Mouse (Mus musculus) cerebellum, postnatal 4 days (tissue): ENCODE measurements around the gene Chp2.

Experiments
- DNase-seq, 2 experiments: peaks; one replicate each; pipeline ENCODE4 v3.0.0; 2022; ENCODE audit warnings: low spot score in 2 of 2, mixed read lengths in 1 of 2

The Chp2 gene

DNA sequence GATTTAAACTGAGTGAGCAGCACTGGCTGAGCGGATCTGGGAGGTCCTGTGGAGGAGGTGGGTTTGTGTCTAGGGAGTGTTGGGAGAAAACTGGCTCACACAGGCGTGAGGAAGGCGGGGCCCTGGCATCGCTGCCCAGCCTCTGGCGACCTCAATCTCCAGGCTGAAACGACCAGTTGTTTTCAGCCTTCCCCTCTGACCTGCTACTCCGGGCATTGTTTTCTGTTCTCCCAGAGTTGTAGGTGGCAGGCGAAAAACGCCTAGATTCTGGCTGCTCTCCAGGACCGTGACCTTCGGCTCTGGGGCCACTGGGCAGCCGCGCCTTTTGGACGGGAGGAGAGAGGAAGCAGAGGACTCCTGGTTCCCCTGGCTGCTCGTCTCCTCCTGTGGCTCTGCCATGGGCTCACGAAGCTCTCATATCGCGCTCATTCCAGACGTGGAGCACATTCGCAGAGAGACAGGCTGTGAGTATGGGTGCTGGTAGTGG, at the start of gene Chp2:
Chp2 (plus strand) TSS at position 182 of the 487 bp plus-strand sequence.
- DNase-seq, result no peak

DNA sequence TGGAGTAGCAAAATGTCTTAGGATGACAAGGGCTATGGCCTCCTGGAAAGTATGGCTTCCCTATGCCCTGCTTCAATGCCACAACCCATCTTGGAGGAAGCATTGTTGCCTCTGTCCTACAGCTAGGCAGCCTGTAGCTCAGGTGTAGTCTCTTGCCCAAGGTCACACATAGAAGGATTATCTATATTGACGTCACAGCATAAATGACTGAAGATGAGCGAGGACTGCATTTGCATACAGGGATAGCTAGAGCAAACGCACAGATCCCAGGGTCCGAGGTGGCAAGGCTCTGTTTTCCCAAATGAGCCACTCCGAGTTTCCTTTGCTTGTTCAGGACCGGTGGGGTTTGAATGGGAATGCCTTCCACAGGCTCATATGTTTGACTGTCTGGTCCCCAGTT, 48.6 kb upstream of the Chp2 start:
- no peak for DNase-seq

DNA sequence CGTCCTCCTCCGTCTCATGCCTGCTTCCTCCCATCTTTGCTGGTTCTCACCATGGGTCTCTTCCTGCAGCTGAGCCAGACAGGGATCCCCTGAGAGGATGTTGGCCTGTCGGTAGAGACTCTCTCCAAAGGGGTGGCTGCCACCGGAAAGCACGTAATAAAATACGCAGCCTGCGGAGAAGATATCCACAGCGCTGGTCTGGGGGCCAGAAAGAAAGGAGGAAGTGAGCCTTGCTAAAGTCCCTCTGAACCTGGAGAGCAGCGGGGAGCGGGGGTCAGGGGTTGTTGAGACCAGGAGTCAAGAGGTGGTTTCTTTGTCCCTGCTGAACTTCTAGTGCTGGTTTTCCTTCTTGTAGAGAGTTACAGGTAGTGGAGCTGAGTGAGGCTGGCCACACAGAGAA, 47.7 kb upstream of the Chp2 start:
- DNase-seq, result no peak

DNA sequence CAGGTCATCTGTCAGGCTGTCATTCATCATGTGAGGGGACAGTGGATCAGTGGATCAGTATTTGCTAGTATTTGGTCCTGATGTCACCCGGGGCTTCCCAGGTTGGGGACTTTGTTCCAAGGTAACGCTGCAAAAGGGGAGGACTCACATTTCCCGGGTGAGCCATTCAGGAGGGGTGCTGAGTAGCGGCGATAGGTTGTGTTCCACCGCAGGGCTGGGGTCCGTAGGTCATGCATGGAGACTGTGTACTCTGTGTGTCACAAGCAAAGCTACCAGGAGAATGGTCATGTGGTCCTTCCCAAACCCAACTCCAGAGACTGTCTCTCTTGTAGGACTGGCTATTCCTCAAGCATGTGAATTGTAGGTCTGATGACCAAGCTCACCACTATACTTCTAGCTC, 38.6 kb upstream of the Chp2 start:
- DNase-seq, result no peak

DNA sequence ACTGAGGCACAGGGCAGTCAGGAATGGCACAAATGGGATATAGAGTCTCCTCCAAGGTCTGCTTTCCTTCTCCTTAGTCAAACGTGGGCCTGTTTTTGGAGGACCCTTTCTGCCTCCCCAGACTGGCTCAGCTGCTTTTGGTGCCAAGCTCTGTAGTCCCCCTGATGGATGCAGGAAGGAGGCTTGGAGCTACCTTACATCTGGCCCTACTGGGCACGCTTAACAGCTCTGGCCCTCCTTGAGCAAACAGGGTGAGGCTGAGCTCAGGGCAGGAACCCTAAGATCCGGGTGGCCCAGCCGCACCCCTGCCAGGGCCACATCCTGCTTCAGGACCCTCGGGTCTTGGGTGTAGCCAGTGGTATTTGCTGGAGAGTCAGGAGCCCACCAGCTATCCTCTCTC, 34.7 kb upstream of the Chp2 start:
- no peak for DNase-seq

DNA sequence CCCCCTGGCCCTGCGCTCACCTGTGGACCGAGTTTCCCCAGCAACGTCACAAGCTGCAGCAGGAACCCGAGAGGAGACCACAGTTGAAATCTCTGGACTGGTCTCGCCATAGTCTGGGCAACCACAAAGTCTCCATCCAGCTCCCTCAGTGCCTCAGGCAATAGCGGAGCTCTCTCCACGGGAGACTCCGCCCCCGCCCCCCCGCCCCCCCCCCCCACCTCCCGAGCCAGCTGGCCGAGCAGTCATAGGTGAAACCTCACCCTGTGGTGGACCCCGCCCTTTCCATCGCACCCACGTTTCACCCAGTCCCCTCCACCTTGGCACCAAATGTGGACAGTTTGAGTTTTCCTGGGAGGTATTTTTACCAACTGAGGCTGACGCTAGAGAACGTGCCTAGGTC, 33.3 kb upstream of the Chp2 start, which contains the start of gene Ern2:
Ern2 (minus strand) TSS at position 165 of the 400 bp plus-strand sequence.
- DNase-seq, result no peak

DNA sequence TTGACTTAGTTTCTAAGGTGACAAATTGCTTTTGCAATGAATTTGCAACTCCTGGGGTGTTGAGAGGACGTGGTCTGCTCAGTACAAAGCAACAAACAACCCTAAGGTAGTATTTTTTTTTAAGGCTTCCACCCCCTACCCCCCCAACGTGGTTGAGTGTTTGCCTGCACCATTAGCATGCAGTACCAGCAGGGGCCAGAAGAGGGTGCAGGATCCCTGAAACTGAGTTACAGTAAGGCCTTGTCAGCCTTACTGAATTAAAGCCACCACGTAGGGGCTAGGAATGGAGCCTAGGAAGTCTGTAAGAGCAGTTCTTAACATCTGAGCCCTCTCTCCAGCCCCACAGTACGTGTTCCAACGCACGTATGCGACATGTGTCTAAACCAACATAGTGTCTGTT, 29.8 kb upstream of the Chp2 start:
- DNase-seq, result peak in 1 of 2 experiments; percentile 36

DNA sequence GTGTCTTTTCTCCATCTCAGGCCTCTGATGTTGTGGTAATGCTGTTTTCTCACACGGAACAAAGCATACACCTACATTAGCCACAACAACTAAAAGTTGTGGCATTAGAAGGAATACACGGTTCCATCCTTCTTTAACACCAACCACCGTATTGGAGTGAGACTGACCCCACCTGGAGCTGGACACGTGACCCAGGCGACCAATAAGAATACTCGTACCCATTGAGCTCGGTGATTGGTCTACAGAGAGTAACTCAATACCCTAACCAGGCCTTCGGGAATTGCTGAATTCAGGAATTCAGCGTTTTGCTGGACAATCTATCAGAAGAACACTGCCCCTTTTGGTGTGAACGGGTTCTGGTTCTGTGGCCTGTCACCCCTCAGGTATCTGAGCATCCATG, 28.2 kb upstream of the Chp2 start:
- no peak for DNase-seq

DNA sequence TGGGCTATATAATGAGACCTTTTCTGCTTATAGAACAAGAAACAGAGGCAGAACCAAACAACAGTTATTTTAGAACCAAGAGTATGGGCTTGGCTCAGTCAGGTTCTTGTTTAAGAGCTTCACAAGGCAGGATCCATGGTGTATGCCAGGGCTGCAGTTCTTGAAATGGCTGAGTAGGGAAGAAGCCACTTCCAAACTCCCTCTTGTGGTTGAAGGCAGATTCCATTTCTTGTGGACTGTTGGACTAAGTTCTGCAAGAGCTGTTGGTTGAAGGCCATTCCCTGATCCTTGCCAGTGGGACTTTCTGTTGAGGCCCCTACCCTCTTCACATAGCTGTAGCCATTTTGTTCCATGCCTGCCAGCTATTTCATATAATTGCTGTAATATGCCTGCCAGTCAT, 25.4 kb upstream of the Chp2 start:
- no peak for DNase-seq

DNA sequence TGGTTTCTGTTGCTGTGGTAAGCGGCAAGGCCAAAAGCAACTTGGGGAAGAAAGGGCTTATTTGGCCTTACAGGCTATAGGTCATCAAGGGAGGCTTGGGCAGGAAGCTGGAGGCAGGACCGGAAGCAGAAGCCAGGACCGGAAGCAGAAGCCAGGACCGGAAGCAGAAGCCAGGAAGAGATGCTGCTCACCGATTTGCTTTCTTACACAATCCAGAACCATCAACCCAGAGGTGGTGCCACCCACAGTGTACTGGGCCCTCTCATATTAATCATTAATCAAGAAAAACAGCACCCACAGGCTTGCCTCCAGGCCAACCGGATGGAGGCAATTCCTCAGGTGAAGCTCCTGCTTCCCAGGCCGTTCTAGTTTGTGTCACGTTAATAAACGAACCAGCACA, 22.5 kb upstream of the Chp2 start:
- DNase-seq, result no peak

DNA sequence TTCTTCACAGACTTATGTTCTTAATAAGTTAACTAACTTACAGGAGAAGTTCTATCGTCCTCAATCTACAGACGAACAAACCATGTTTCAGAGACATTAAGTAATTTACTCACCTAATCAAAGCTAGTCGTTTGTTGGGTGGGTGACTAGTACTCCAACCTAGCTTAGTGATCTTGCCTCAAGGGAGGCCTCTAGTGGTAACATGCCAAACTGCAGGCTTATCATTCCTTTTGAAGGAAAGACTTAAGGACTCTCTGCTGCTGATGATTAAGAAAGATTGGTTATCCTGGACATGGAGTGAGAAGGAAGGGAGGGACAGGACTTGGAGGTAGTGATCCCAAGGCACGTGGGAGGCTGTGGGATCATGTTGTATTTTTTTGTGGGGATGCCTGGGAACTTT, 22.0 kb upstream of the Chp2 start:
- peak in 1 of 2 experiments; percentile 39 for DNase-seq

DNA sequence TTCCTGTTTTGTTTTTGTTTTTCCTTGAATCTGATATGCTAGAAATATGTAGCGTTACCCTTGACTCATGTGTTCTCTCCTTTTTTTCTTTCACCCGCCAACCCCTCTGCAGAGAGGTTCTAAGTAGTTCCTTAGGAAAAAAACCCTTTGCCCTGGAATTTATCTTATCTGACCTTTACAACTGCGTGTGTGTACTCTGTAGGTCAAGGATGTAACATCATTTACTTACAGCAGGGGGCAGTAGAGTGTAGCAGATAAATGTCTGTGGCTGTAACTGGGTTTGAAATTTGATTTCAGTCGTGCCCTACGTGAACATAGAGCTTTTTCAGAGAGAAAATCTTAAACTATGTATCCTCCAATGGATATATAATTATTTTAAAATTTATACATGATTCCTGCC, 20.0 kb upstream of the Chp2 start:
- DNase-seq, result no peak

DNA sequence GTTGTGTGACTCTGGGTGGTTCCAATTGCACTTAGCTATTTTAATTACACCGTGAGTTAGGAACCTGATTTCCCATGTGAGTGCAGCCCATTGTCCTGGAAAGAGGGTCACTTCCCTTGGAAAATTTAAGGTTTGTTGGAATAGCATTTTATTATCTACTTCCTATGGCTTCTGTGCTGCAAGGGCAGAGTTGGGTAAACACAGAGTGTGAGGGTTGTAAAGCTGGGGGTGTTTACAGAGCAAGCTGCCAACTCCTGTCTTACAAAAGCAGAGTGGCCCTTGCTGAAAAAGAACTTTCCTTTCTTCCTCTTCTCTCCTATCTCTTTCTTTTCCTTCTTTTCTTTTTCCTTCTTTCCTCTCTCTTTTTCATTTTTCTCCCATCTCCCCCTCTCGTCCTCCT, 15.4 kb upstream of the Chp2 start:
- DNase-seq, result no peak

DNA sequence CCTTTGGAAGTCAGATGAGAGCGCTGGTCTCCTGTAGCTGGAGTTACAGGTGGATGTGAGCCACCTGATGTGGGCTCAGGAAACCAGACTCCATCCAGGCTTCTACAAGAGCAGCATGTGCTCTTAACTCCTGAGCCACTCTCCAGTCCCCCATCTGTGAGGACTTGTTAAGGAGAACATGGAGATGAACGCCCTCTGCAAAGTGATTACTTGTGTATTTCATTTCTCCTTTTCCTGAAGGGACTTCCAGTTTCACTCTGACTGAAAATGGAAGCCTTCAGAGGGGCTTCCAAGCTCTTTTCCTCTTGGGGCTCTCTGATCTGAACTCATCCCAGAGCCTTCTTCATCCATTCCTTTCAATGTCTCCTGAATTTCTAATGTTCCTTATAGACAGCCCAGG, 13.2 kb upstream of the Chp2 start:
- DNase-seq, result no peak

DNA sequence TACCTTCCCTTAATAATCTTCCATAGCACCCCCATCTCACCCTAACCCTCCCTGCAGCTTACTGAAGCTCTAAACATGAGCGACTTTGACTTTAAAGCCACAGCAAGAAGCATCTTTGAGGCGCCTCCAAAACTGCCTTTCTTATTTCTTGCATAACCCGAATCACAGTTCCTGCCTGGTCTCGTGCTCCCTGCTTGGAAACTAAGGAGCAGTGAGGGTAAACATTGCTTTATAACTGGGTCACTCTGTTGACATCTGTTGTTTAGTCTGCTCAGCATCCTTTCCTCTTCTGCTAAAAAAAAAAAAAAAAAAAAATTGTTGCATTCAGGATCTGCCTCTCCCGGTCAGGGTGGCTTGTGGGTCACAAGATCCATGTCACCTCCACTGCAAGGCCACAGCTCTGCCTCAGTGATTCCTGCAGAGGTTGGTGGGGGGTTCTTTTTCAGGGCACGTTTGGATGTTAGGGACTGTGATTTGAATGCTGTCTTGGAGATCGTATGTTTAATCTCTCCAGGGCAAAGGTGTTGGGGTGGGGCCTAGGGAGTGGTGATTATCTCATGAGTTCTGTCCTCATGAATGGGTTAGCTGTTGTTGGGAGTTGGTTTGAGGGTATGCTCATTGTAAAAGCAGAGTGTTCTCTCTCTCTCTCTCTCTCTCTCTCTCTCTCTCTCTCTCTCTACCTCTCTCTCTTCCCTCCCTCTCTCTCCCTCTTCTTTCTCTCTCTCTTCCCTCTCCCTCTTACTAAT, 10.8 kb upstream of the Chp2 start:
- DNase-seq, result no peak

DNA sequence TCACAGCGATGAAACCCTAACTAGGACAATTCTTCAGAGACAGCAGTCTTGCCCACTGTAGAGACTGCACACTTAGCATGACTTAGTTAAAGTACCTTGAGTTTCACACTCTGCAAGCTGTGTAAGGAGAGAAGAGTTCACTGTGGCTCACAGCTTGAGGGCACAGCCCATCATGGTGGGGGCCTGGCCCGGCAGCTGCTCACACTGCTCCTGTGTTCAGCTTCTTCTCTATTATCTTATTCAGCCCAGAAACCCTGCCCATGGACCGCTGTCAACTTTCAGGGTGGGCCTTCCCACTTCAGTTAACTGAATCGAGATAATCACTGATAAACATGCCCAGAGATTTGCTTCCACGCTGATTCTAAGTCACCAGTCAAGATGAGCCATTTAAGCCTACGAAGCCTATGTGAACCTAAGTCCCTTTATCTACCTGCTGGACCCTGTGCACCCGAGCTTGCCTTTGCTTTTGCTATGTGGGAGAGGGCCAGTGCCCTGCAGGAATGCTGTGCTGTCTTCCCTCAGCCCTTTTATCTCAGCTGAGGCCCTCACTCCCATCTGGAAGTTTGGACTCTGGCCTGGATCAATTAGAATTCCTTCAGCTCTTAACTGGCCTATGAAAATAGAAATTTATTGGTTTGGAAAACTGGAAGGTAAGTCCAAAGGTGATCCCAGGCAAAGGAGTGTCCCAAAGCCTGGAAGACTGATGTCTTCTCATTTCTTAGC, 6.9 kb downstream of the Chp2 start:
- DNase-seq, result no peak

DNA sequence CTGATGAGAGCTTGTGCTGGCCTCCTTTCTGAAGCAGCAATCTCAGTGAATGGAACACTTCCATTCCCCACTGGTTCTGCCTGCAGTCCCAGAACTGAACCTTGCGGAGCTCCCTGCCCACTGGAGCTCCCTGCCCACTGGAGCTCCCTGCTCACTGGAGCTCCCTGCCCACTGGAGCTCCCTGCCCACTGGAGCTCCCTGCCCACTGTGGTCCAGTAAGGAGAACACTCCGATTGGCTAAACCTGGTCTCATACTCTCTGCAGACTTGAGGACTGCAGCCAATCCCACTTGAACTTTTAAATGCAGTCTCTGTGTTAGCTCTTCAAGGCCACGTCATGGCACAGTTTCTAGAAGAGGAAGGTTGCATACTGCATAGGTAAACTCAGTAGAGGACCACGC, 7.4 kb downstream of the Chp2 start:
- no peak for DNase-seq

DNA sequence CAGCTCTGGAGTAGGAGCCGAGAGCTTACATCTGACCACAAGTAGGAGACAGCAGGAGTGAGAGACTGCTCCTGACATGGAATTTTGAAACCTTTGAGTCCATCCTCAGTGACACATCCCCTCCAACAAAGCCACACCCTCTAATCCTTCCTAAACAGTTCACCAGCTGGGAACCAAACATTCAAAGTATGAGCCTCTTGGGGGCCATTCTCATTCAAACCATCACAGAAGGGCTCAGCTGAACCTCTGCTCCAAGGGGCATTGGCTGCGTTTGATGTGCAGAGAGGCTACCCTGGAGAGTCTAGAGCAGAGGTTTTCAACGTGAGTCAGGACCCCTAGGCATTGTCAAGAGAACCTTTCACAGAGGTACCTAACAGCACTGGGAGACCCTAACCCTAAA, 10.0 kb downstream of the Chp2 start:
- DNase-seq, result no peak

DNA sequence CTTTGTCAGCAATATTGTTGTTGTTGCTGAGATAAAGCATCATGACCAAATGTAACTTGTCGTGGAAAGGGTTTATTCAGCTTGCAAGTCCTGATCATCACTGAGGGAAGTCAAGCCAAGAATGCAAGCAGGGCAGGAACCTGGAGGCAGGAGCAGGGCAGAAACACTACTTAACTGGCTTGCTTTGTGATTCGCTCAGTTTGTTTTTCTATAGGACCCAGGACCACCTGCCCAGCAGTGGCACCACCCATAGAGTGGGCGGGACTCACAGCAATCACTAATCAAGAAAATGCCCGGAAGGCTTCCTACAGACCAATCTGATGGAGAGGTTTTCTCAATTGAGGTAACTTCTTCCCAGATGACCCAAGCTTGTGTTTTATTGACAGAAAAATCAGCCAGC, 10.6 kb downstream of the Chp2 start:
- DNase-seq, result no peak

DNA sequence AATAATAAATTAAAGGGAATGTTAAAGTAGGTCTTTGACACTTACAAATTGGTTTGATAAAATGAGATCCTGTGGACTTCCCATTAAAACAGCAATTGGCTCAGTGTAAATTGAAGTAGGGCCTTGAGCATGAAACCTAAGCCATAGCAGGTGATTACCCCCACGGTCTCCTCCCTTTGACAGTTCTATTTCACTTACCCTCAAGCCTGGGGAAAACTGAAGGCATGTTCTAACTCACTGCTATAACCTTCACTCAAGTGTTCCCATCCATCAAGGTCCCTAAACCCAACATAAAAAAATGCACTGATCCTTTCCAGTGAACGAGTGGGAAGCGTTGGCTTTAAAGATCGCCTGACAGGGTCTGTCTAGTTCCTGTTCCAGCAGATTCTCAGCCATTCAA, 11.6 kb downstream of the Chp2 start:
- no peak for DNase-seq

DNA sequence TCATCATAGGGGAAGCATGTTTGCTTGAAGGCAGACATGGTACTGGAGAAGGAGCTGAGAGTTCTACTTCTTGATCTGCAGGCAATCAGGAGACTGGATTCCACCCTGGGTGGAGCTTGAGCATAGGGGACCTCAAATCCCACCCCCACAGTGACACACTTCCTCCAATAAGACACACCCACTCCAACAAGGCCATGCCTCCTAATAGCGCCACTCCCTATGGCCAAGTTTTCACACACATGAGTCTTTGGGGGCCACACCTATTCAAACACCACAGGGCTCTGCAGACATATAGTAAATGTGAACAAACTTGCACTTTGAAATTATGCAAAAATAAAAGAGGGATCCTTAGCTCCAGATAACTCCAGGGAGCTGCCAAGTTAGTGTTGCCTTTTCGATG, 19.6 kb downstream of the Chp2 start:
- DNase-seq, result no peak

DNA sequence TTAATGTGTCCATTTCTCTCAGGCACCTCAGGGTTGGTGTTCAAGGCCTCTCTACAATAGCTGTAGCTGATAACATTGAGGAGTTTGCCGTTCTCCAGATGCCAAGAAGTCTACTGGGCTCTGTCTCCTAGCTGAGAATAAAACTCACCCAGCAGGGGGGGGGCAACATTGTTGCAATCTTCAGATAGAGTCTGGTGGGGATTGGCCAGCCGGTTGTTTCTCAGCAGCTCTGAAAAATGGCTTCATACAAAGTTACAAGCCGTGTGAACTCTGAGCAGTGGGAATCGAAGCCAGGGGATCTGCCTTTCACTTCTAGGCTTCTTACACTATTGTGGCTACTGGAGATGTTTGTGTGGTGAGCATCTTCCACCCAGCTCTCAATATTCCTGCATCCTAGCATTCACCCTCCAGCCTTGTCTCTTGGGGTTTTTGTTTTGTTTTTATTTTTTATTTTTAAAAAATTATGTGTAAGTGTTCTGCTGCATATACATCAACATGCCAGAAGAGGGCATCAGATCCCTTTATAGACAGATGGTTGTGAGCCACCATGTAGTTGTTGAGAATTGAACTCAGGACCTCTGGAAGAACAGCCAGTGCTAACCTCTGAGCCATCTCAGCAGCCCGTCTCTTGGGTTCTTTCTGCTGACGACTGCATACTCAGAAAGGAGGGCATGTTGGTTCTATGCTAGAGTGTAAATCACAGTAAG, 21.3 kb downstream of the Chp2 start:
- DNase-seq, result no peak

DNA sequence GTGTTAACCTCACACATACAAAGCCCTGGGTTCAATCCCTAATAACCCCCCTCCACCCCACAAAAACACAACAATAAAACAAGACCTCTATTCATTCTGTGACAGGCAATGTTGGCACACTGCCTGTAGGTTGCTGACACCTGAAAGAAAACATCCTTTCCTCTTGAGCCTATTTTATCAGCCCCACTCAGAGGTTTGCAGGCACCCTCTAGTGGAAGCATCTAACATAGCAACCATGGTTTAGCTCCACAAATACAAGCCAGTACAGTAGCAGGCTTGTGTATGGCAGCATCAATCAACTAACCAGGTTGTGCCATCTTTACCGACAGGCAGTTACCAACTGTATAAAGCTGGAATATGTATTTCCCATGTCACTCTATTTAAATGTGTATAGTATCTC, 23.0 kb downstream of the Chp2 start:
- DNase-seq, result peak in 1 of 2 experiments; percentile 24
